Mouse (Mus musculus) ovary, adult 2 months (tissue): ENCODE data around the gene Mitd1. TPM values are rescaled to one million over a fixed set of nuclear protein-coding genes. Genes with fewer than 3 reads are reported as not detected.

Source experiments
- polyA plus RNA-seq: library from polyadenylated mRNA; depleted of rRNA; stranded (reverse); fragments of >200 nt; gene quantifications from 2 replicates; pipeline ENCODE4 v1.2.3, GENCODE M21; 2012; rRNA removed

Mitd1 gene
- 3.6 and 3.8 TPM in 2 replicates for polyA plus RNA-seq

DNA sequence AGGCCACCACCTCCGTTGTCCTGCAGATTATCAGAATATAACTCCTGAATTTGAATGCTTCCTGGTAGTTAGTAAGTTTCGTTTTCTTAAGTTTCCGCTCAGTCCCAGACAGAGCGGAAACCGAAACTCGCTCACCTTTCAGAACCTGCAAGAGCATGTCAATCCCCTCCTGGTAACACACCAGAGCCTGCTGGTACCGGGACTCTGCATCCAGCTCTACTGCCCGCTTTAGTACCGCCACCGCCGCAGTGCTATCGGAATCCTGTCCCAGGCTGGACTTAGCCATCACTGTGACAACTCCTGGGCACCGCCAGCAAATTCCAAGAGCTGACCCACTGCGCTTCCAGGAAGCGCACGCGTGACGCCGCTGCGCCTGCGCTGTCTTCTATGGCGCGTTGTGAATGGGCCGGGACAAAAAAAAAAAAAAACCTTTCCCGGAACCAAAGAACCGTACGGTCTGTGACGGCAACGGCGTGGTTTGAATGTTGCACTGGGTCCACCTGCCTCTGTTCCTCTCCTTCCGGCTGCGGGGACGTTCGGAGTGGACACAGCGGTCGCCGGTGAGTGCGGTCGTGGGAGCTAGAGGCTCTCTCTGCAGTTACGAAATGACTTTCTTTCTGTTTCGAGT, at the start of gene Mitd1, which contains the start of gene Mrpl30:
TSS of gene Mitd1 (minus strand) at position 387 of the 628 bp plus-strand sequence.
TSS of gene Mrpl30 (plus strand) at position 453 of the 628 bp plus-strand sequence.

DNA sequence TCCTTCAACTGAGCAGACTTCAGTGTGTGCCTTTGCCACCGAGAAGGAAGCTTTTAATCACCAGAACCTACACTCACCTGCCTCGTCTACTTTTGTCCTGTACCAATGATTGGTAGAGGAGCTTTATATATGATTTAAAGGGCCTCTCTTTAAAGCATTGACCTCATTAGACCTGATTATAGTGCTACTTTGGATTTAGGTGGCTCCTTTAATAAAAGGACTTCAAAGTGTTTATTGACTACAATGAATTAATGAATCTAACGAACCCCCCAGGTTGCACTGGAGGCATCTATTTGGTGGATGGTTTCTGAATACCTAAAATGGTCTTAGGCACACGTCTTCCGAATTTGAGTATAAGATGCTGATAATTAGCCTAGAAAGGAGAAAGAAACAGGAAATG, 26.2 kb upstream of the Mitd1 start, which contains the start of gene Lyg2:
TSS of gene Lyg2 (minus strand) at position 101 of the 400 bp plus-strand sequence.

DNA sequence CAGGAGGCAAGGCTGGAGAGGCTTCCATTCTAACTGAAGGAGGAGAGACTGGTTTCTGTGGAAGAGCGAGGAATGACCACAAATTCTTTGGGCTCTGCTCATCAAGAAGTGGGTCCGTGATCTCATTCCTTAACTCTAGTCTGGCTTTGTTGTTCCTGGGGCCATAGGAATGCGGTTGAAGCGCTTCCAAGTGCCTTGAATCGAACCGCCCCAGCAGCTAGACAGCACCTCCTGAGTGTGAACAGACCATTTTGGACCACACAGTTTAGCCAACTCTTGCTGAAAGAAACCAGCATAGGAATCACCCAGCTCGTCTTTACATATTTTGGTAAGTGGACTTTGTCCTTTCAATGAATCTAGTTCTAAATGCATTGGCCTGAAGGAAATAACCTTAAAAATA, 18.5 kb downstream of the Mitd1 start, which contains the start of gene Lipt1:
TSS of gene Lipt1 (plus strand) at position 35 of the 400 bp plus-strand sequence.

DNA sequence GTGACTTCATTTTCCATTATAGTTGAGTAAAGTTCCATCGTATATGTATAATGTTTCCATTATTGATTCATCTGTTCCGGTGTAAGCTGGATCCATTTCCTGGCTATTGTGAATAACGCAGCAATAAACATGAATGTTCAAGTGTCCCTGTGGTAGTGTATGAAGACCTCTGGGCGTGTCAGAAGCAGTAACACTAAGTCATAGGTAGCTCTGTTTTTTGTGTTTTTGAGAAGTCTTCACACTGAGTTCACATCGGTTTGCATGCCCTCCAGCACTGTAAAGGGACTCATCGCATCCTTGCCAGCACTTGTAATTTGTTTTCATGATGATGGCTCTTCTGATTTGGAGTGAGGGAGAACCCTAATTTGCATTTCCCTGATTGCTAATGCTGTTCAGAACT, 23.9 kb downstream of the Mitd1 start, which contains the start of gene Tsga10:
TSS of gene Tsga10 (minus strand) at position 144 of the 400 bp plus-strand sequence.

Other genes with a start within 250 kb of the Mitd1 start
- gene 2010300C02Rik, start 170.3 kb downstream of the Mitd1 start, polyA plus RNA-seq = 13.2 and 14.4 TPM in 2 replicates
- gene Tsga10, start 24.0 kb downstream of the Mitd1 start, polyA plus RNA-seq = 0.54 and 0.61 TPM in 2 replicates
- gene Lipt1, start 18.7 kb downstream of the Mitd1 start, polyA plus RNA-seq = 2.4 and 2.5 TPM in 2 replicates
- gene Mrpl30, start 66 bp upstream of the Mitd1 start, polyA plus RNA-seq = 28.5 and 29.7 TPM in 2 replicates
- gene Lyg2, start 26.1 kb upstream of the Mitd1 start, polyA plus RNA-seq = 0.05 TPM in 1 of 2 replicates, not detected in the other
- gene Lyg1, start 67.3 kb upstream of the Mitd1 start, polyA plus RNA-seq = 0.25 TPM in 1 of 2 replicates, not detected in the other
- 4.3 and 5.3 TPM in 2 replicates for gene Txndc9, start 107.5 kb upstream of the Mitd1 start, polyA plus RNA-seq
- 4.0 and 4.4 TPM in 2 replicates for gene Eif5b, start 107.6 kb upstream of the Mitd1 start, polyA plus RNA-seq
- 7.6 and 8.7 TPM in 2 replicates for gene Rev1, start 239.4 kb upstream of the Mitd1 start, polyA plus RNA-seq